Mouse (Mus musculus) lung, embryonic 16.5 days (tissue): ENCODE data around the gene Cnr1. TPM values are rescaled to one million over a fixed set of nuclear protein-coding genes. Genes with fewer than 3 reads are reported as not detected.
A peak's percentile ranks its signal among the peaks of the same experiment; 100 is the strongest.

Experiments used
- ATAC-seq: fragments of 200-750 bp; cut with Nextera tagmentation; 2 replicates; pipeline ENCODE4 v1.8.0; 2017; ENCODE audit warnings: low read depth, mild to moderate bottlenecking, moderate library complexity
- H3K27ac ChIP-seq: fragments of 300-500 bp; sonication (generic); 2 replicates; pipeline ENCODE4 v1.5.1; 2014; ENCODE audit warnings: mild to moderate bottlenecking, control low read depth, low read length
- H3K27me3 ChIP-seq: fragments of 300-500 bp; sonication (generic); 2 replicates; pipeline ENCODE4 v1.6.1; 2014; ENCODE audit warnings: low read depth, low read length, mixed read lengths; ENCODE audit not compliant: control insufficient read depth, insufficient read depth
- H3K36me3 ChIP-seq: fragments of 300-500 bp; sonication (generic); 2 replicates; pipeline ENCODE4 v1.6.1; 2014; ENCODE audit warnings: low read length; ENCODE audit not compliant: control insufficient read depth, insufficient read depth
- H3K4me1 ChIP-seq: fragments of 300-500 bp; sonication (generic); replicated peaks from 2 replicates; pipeline ENCODE4 v1.6.1; 2014; ENCODE audit warnings: low read length, mixed read lengths; ENCODE audit not compliant: control insufficient read depth, insufficient read depth
- H3K4me2 ChIP-seq: fragments of 300-500 bp; sonication (generic); 2 replicates; pipeline ENCODE4 v1.6.1; 2014; ENCODE audit warnings: low read depth, low read length, control low read depth
- H3K4me3 ChIP-seq: fragments of 300-500 bp; sonication (generic); 2 replicates; pipeline ENCODE4 v1.5.1; 2014; ENCODE audit warnings: mild to moderate bottlenecking, low read length, control low read depth
- H3K9ac ChIP-seq: fragments of 300-500 bp; sonication (generic); 2 replicates; pipeline ENCODE4 v1.6.1; 2014; ENCODE audit warnings: low read length, control low read depth
- H3K9me3 ChIP-seq: fragments of 300-500 bp; sonication (generic); 2 replicates; pipeline ENCODE4 v1.6.1; 2016; ENCODE audit warnings: low read length; ENCODE audit not compliant: control insufficient read depth
- WGBS: fragments of 180-500 bp; shearing (Covaris S2); extraction: QIAGEN DNeasy Blood & Tissue Kit; methylation state at CpG from one replicate; pipeline ENCODE4 v1.1.7; 2014; 5-methylcytosine and 5-hydroxymethylcytosine counted together
- polyA plus RNA-seq: library from polyadenylated mRNA; unstranded; fragments of >200 nt; fragmentation: Nextera tagmentation; extraction: Ambion mirVana; gene quantifications from 2 replicates; pipeline ENCODE4 v1.2.1, GENCODE M21; 2015

The Cnr1 gene
- polyA plus RNA-seq: 0.46 and 0.69 TPM in 2 replicates

- no peaks in the 10 kb centered on the region for H3K9me3 ChIP-seq
- H3K27me3 ChIP-seq: peaks cover 30% of the 10 kb centered on the region
- H3K4me1 ChIP-seq: peaks cover 13% of the 10 kb centered on the region
- peak within 1 kb of the TSS; percentile 13; the same call in 1 of the 2 replicates for H3K27ac ChIP-seq
- 0% methylated on average over 46 of the region's 77 CpGs for WGBS
- peak within 1 kb of the TSS; percentile 98 for H3K4me2 ChIP-seq
- ATAC-seq: peak; percentile 96
- H3K9ac ChIP-seq: peak within 1 kb of the TSS; percentile 67
- H3K36me3 ChIP-seq: no peaks in the 10 kb centered on the region
- H3K4me3 ChIP-seq: peak within 1 kb of the TSS; percentile 59
These were observed at the start of gene Cnr1 for GRCm38 (mm10) chr4:33924234-33924888. TSS of gene Cnr1 (plus strand) at chr4:33924593.

GRCm38 (mm10) chr4:33879944-33880343 lies 44.4 kb upstream of the Cnr1 start:
- Histone ChIP-seq H3K4me2 (no peak overlapping the region), H3K27me3 (no peaks in the 10 kb centered on the region), H3K4me1 (no peaks in the 10 kb centered on the region), H3K9ac (no peak overlapping the region), H3K27ac (no peak overlapping the region), H3K9me3 (no peaks in the 10 kb centered on the region; the same call in 1 of the 2 replicates), H3K4me3 (no peak overlapping the region), H3K36me3 (no peaks in the 10 kb centered on the region)
- WGBS: 76% methylated on average over 3 of the region's 3 CpGs
- ATAC-seq: no peak

- Histone ChIP-seq H3K36me3 (no peaks in the 10 kb centered on the region), H3K9me3 (no peaks in the 10 kb centered on the region; the same call in 1 of the 2 replicates), H3K27ac (no peak overlapping the region), H3K9ac (no peak overlapping the region), H3K4me3 (no peak overlapping the region), H3K4me1 (no peaks in the 10 kb centered on the region), H3K27me3 (no peaks in the 10 kb centered on the region), H3K4me2 (no peak overlapping the region)
- WGBS: 53% methylated on average over 3 of the region's 3 CpGs
- no peak for ATAC-seq
These were observed 38.4 kb upstream of the Cnr1 start for GRCm38 (mm10) chr4:33886026-33886425.

- Histone ChIP-seq H3K27ac (no peak overlapping the region), H3K4me3 (no peak overlapping the region), H3K36me3 (no peaks in the 10 kb centered on the region), H3K9ac (no peak overlapping the region), H3K4me1 (no peaks in the 10 kb centered on the region), H3K4me2 (no peak overlapping the region), H3K27me3 (no peaks in the 10 kb centered on the region), H3K9me3 (no peaks in the 10 kb centered on the region)
- no peak for ATAC-seq
- 70% methylated on average over 2 of the region's 2 CpGs for WGBS
These were observed 34.4 kb upstream of the Cnr1 start for GRCm38 (mm10) chr4:33889976-33890375.

GRCm38 (mm10) chr4:33892178-33892869 lies 32.1 kb upstream of the Cnr1 start:
- no peak for ATAC-seq
- no peak overlapping the region for H3K4me2 ChIP-seq
- H3K27ac ChIP-seq: no peak overlapping the region
- H3K4me1 ChIP-seq: no peaks in the 10 kb centered on the region
- H3K36me3 ChIP-seq: no peaks in the 10 kb centered on the region
- WGBS: 19% methylated on average over 7 of the region's 7 CpGs
- H3K9ac ChIP-seq: no peak overlapping the region
- H3K9me3 ChIP-seq: no peaks in the 10 kb centered on the region
- no peaks in the 10 kb centered on the region for H3K27me3 ChIP-seq
- H3K4me3 ChIP-seq: no peak overlapping the region

- no peaks in the 10 kb centered on the region for H3K27me3 ChIP-seq
- no peaks in the 10 kb centered on the region for H3K36me3 ChIP-seq
- no peak overlapping the region for H3K9ac ChIP-seq
- H3K4me3 ChIP-seq: no peak overlapping the region
- H3K27ac ChIP-seq: no peak overlapping the region
- no peaks in the 10 kb centered on the region for H3K9me3 ChIP-seq
- H3K4me1 ChIP-seq: no peaks in the 10 kb centered on the region
- ATAC-seq: no peak
- no peak overlapping the region for H3K4me2 ChIP-seq
- WGBS: 82% methylated on average over 7 of the region's 7 CpGs
These were observed 30.6 kb upstream of the Cnr1 start for GRCm38 (mm10) chr4:33893841-33894240.

GRCm38 (mm10) chr4:33895046-33895445 lies 29.3 kb upstream of the Cnr1 start:
- no peak overlapping the region for H3K27ac ChIP-seq
- H3K36me3 ChIP-seq: no peaks in the 10 kb centered on the region
- no peak for ATAC-seq
- H3K4me2 ChIP-seq: no peak overlapping the region
- WGBS: 62% methylated on average over 8 of the region's 8 CpGs
- no peak overlapping the region for H3K4me3 ChIP-seq
- no peaks in the 10 kb centered on the region for H3K9me3 ChIP-seq
- no peak overlapping the region for H3K9ac ChIP-seq
- no peaks in the 10 kb centered on the region for H3K27me3 ChIP-seq
- H3K4me1 ChIP-seq: no peaks in the 10 kb centered on the region

GRCm38 (mm10) chr4:33895491-33895890 lies 28.9 kb upstream of the Cnr1 start:
- Histone ChIP-seq H3K9ac (no peak overlapping the region), H3K4me1 (no peaks in the 10 kb centered on the region)
- WGBS: 84% methylated on average over 2 of the region's 2 CpGs

GRCm38 (mm10) chr4:33901659-33902058 lies 22.7 kb upstream of the Cnr1 start:
- H3K9ac ChIP-seq: no peak overlapping the region
- no peaks in the 10 kb centered on the region for H3K36me3 ChIP-seq
- WGBS: 81% methylated on average over 3 of the region's 3 CpGs
- no peaks in the 10 kb centered on the region for H3K9me3 ChIP-seq
- H3K4me1 ChIP-seq: no peaks in the 10 kb centered on the region
- ATAC-seq: no peak
- H3K27me3 ChIP-seq: no peaks in the 10 kb centered on the region
- H3K27ac ChIP-seq: no peak overlapping the region
- H3K4me3 ChIP-seq: no peak overlapping the region
- H3K4me2 ChIP-seq: no peak overlapping the region

More at GRCm38 (mm10) chr4:33895491-33895890, 28.9 kb upstream of the Cnr1 start:
- H3K4me2 ChIP-seq: no peak overlapping the region
- H3K27ac ChIP-seq: no peak overlapping the region
- H3K27me3 ChIP-seq: no peaks in the 10 kb centered on the region
- H3K4me3 ChIP-seq: no peak overlapping the region
- no peak for ATAC-seq
- no peaks in the 10 kb centered on the region for H3K36me3 ChIP-seq
- H3K9me3 ChIP-seq: no peaks in the 10 kb centered on the region
